Mouse (Mus musculus): ENCODE measurements around the gene Gm45837.

The Gm45837 gene

GRCm38 (mm10) chr7:101391909-101392479 is 18.7 kb upstream of the Gm45837 start:
- no peak for DNase-seq (ENCODE audit: extremely low read depth, low read depth, low spot score)

- DNase-seq (ENCODE audit: extremely low read depth, low read depth, low spot score) = no peak
Observed at GRCm38 (mm10) chr7:101393015-101393414, 17.7 kb upstream of the Gm45837 start.

DNA sequence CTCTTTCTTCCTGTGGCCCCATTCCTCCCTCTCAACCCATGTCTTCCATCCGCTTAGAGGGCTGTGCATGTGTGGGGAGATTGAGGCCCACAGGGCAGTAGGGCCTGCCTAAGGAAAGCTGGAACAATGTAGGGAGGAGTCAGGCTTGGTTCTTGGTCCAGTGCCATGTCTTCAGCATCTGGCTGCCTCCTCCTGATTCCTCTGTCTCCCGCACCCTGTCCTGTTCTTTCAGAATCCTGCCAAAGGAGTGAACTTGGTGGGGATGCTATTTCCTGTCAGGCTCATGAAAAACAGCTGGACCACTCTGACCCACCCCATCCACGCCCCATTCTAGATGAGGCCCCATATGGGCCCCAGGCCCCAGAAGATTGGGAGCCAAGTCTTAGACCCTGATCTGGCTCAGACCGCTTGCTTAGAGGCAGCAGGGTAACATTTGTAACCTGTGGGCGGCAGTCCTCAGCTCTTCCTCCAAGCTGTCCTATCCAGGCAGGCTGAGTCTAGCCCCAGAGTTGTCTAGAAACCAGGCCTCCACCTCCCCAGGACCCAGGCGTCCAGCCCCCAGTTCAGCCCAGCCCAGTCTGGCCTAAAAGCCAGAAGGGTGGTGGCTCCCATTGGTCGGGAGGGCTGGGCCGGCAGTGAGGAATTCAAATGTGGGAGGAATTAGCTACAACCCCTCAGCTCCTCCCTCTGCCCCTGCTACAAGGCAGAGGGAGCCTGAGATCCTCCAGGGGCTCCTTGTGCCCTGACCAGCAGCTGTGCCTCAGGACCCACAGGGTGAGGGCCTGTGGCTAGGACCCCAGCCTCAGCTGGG is 16.8 kb upstream of the Gm45837 start:
- no peak for DNase-seq (ENCODE audit: extremely low read depth, low read depth, low spot score)

DNA sequence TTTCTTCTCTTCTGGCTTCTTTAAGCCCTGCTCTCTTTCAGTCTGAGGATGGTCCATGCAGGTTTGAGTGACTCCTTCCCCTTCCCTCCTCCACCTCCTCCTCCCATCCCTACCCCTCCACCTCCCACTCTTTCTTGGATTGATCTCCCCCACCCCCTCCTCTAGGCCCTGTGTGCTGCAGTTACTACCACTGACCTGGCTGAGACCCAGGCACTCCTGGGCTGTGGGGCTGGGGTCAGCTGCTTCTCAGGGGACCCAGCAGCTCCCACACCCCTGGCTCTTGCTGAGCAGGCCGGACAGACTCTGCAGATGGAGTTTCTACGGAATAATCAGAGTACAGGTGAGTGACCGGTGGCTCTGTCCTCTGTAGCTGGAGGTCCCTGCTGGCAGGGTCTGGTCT is 16.1 kb upstream of the Gm45837 start:
- DNase-seq (ENCODE audit: extremely low read depth, low read depth, low spot score) = no peak

- DNase-seq (ENCODE audit: extremely low read depth, low read depth, low spot score) = no peak
Observed at GRCm38 (mm10) chr7:101395471-101395870, 15.2 kb upstream of the Gm45837 start.

- no peak for DNase-seq (ENCODE audit: extremely low read depth, low read depth, low spot score)
Observed at GRCm38 (mm10) chr7:101397175-101397574, 13.5 kb upstream of the Gm45837 start.

GRCm38 (mm10) chr7:101401510-101401909 is 9.2 kb upstream of the Gm45837 start:
- no peak for DNase-seq (ENCODE audit: extremely low read depth, low read depth, low spot score)

GRCm38 (mm10) chr7:101403831-101404230 is 6.9 kb upstream of the Gm45837 start:
- DNase-seq (ENCODE audit: extremely low read depth, low read depth, low spot score) = no peak

- no peak for DNase-seq (ENCODE audit: extremely low read depth, low read depth, low spot score)
Observed at GRCm38 (mm10) chr7:101412796-101413195, 2.1 kb downstream of the Gm45837 start.

GRCm38 (mm10) chr7:101414209-101414608 is 3.5 kb downstream of the Gm45837 start:
- DNase-seq (ENCODE audit: extremely low read depth, low read depth, low spot score) = no peak

DNA sequence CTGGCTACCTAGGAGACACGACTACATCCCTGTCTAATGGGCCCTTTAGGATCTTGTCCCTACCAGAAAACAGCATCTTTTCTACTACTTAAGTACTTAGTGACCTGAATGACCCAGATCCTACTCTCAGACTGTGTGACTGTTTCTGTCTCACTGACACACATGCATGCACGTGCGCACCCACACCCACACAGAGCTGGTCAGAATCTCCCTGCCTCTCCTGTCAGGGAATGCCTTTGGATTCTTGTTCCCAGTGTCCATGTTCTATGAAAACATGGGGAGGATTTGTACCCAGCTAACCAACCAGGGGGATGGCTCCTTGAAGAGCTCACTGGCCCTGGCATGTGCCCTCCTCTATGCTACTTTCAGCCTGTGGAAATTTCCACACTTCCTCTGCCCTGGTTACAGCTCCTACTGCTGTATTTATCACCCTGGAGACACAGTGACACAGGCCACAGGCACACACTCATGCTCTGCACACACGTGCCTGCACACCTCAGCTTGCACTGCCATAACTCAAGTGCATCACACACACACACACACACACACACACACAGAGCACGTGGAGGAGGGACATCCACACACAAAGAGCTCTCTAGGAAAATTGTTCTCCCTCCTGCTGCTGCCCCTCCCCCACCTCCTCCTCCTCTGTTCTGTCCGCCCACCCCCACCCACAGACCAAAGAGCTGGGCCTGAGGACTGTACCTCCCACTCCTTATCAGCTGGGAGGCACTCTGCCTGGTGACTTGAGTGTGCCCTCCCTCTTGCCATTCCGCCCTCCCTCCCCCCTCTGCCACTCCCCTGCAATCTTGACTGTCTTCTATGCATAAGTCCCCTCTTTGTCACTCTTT is 4.2 kb downstream of the Gm45837 start:
- DNase-seq (ENCODE audit: extremely low read depth, low read depth, low spot score) = no peak

DNA sequence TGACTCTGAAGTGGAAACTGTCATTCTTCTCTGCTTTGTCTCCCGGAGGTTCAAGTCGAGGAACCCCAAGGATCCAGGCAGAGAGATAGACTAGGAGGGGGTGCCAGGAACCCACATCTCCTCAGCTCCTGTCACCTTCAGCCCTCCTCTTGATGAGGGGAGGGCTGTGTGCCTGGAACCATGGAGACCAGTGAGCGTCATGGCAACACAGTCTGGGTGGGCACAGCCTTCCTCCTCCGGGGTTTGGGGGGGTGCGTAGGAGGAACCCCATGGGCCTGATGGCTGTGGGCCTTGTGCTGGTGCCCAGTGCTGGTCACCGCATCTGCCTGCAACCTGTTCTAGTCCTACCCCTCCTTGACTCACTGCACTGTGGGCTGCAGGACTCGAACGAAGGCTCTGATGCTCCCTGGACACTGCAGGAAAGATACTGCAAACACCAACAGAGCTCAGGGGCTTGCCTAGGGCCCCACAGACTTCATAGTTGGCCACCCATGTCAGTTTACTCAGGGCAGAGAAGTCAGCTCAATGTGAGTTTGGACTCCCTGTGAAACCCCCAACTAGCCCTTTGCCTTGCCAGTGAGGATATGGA is 4.9 kb downstream of the Gm45837 start:
- no peak for DNase-seq (ENCODE audit: extremely low read depth, low read depth, low spot score)

DNA sequence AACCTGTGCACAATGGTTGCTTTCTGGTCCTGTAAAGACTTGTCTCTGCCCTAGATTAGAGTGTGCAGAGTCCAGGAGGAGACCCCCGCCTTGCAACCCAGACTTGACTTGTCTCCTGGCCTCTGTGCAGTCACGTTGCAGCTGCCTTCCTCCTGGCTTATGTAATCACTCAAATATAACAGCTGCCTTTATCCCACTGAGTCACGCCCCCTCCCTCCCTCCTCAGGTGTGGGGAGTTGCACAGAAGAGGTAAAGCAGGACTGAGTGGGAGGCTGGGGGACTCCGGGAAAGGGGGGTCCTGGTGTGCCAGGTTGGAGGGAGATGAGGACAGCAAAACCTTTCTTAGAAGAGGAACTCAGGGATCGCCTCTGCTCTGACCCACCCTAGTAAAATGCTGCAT is 5.7 kb downstream of the Gm45837 start:
- no peak for DNase-seq (ENCODE audit: extremely low read depth, low read depth, low spot score)

GRCm38 (mm10) chr7:101419013-101419770 is 8.5 kb downstream of the Gm45837 start:
- no peak for DNase-seq (ENCODE audit: extremely low read depth, low read depth, low spot score)

- no peak for DNase-seq (ENCODE audit: extremely low read depth, low read depth, low spot score)
Observed at GRCm38 (mm10) chr7:101421529-101421928, 10.8 kb downstream of the Gm45837 start, which contains the start of gene Pde2a. Gene Pde2a, plus strand, starts transcription at chr7:101421691.

- DNase-seq (ENCODE audit: extremely low read depth, low read depth, low spot score) = no peak
Observed at GRCm38 (mm10) chr7:101422069-101422468, 11.4 kb downstream of the Gm45837 start.

DNA sequence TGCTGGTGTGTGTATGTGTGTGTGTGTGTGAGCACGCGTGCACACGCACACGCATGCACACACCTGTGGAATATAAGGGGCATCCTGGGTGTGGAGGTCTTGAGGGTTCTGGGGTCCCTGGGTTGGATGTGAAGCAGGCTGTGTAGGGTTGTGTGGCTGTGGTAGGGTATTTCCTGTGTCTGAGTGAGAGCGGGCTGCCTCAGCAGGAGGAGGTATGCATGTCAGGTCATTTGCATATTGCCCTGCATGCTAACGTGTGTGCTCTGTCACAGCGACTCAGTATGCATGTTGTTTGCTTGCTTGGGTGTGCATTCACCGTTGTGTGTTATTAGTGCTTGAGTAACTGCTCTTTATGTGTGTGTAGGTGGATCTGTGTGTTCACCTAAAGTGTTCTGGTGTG is 12.0 kb downstream of the Gm45837 start:
- no peak for DNase-seq (ENCODE audit: extremely low read depth, low read depth, low spot score)

- DNase-seq (ENCODE audit: extremely low read depth, low read depth, low spot score) = no peak
Observed at GRCm38 (mm10) chr7:101423970-101424369, 13.3 kb downstream of the Gm45837 start.

DNA sequence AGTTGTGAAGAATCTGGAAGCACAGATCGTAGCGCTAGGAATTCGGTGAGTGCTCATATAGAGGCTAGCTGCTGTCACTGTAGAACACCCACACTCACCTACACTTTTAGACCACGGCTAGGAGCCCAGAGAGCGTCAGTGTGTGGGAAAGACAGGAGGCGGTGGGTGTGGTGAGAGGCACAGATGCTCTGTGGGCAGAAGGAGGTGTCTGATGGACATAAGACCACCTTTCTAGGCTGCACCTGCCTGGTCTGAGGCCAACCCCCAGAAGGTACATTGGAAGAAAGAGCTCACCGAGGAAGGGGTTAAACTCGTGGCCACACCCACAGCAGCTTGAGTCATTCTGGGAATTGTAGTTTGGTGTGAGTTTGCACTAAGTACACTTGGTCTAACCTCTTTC is 16.0 kb downstream of the Gm45837 start:
- no peak for DNase-seq (ENCODE audit: extremely low read depth, low read depth, low spot score)

GRCm38 (mm10) chr7:101427736-101428135 is 17.1 kb downstream of the Gm45837 start:
- no peak for DNase-seq (ENCODE audit: extremely low read depth, low read depth, low spot score)

DNA sequence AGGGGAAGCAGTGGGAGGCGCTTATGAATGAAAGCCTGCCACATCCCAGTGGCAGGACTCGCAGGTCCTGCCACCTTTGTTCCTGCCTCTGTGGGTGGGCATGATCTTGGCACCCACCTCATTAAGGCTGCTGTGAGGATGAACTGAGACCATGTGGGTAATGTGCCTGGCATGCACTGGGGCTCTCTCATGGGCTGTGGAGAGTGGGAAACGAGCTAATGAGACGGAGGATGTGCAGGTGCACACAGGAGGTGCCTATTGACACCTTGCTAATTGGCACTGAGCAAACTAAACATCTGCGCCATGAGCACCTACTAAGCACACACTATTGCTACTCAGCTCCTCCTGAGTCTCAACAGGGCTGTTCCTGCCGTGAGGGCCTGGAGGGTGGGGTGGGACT is 24.4 kb downstream of the Gm45837 start:
- DNase-seq (ENCODE audit: extremely low read depth, low read depth, low spot score) = no peak

All from fat pad, adult 2 months (tissue).